Mouse (Mus musculus) lung, postnatal 0 days (tissue): Measurements from ENCODE around the gene Ak8.

Source experiments
- CTCF ChIP-seq: IDR thresholded peaks from 2 replicates; pipeline ENCODE4 v1.5.1; 2016; ENCODE audit warnings: antibody characterized with exemption, mild to moderate bottlenecking
- EP300 ChIP-seq: IDR thresholded peaks from 2 replicates; pipeline ENCODE4 v1.6.1; 2016; ENCODE audit warnings: antibody characterized with exemption, mild to moderate bottlenecking, control low read depth

DNA sequence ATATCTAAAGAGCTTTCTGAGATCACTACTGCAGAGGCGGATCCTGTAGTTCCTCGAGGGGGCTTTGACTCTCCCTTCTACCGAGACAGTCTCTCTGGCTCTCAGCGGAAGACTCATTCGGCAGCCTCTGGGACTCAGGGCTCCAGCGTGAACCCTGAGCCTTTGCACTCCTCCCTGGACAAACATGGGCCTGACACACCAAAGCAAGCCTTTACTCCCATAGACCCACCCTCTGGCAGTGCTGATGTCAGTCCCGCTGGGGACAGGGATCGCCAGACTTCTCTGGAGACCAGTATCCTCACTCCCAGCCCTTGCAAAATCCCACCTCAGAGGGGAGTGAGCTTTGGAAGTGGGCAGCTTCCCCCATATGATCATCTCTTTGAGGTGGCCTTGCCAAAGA lies 24.0 kb upstream of the Ak8 start:
- TF ChIP-seq CTCF (no peak), EP300 (no peak)
